ENCODE assay signal across 10 mouse cellular contexts in the genomic region with DNA sequence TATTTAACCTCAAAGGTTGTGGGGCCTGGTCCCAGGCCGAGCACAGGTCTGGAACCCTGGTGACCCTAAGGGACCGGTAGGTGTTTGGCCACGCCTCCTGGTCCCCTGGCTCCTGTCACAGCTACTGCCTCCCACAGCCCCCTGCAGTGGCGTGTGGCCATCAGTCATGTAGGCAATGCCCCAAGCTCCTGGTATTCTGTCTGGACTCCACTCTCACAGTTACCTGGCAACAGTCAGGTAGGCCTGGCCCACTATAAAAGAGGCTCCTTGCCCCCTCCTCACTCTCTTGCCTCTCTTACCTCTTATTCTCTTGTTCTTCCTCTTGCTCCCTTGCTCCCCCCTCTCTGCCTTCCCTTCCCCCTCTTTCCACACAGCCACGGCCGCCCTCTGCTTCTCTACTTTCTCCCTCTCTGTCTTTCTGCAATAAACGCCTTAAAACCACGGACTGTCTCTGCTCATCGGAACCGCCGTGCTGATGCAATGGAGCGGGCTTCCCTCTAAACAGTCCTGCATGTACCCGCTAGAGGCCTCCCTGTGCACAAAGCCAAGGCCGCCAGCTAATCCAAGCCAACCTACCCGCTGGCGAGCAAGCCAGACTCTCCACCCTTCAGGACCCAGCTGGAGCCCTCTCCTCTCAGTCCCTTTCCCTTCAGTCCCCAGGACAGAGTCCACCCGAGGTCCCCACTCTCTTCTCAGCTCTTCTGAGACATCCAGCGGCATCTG. TPM values are rescaled to one million over a fixed set of nuclear protein-coding genes. Genes with fewer than 3 reads are reported as not detected.
DNase-seq lines count a peak whose midpoint lies in the region; ATAC-seq and TF ChIP-seq lines count a peak whose summit lies in the region.
"Had no signal": no experiment of that assay in that cellular context is flagged by ENCODE, and none has a peak within 500 bp of the region (broad histone marks: within the 10 kb centered on the region; RNA-seq: fewer than 3 reads in every experiment).

No protein-coding gene starts in this region.

- H3K27ac ChIP-seq in forebrain, embryonic 11.5 days (ENCODE audit: low read depth, low read length): no peak overlapping the region
- H3K27ac ChIP-seq in heart, embryonic 14.5 days (replicated peaks in 1 of 2; ENCODE audit: control insufficient read depth in 1 of 2, insufficient read depth in 1 of 2, low read depth in 2 of 2, low read length in 2 of 2): no peak overlapping the region; a peak in 1 of 4 replicates
- H3K27ac ChIP-seq in stomach, postnatal 0 days (replicated peaks): no peak overlapping the region; the same call in 1 of the 2 replicates
- H3K27ac ChIP-seq: liver, embryonic 15.5 days had no signal

- no peak overlapping the region for H3K4me3 ChIP-seq in forebrain, embryonic 11.5 days (ENCODE audit: low read depth, low read length)
- H3K4me3 ChIP-seq in heart, embryonic 14.5 days (ENCODE audit: control insufficient read depth in 1 of 2, insufficient read depth in 1 of 2, low read depth in 1 of 2, low read length in 2 of 2): peak overlapping the region; percentile 10 to 22; a peak in 3 of 4 replicates
- H3K4me3 ChIP-seq in stomach, postnatal 0 days (ENCODE audit: low read depth, low read length): no peak overlapping the region
- H3K4me3 ChIP-seq: liver, embryonic 15.5 days had no signal

- no peaks in the 10 kb centered on the region for H3K9me3 ChIP-seq in forebrain, embryonic 11.5 days (ENCODE audit: control insufficient read depth, low read length)
- H3K9me3 ChIP-seq in heart, embryonic 14.5 days (ENCODE audit: control insufficient read depth, low read length): no peaks in the 10 kb centered on the region
- no peaks in the 10 kb centered on the region for H3K9me3 ChIP-seq in stomach, postnatal 0 days (ENCODE audit: control insufficient read depth, low read length)
- H3K9me3 ChIP-seq: G1E; liver, embryonic 15.5 days had no signal

- no peak for TF ChIP-seq EP300 in stomach, postnatal 0 days (optimal IDR thresholded peaks at IDR 0.05)

- WGBS in forebrain, embryonic 11.5 days: 36% methylated on average over 18 of the region's 18 CpGs
- WGBS in heart, embryonic 14.5 days: 29% methylated on average over 18 of the region's 18 CpGs
- 41% methylated on average over 18 of the region's 18 CpGs for WGBS in stomach, postnatal 0 days

- peak; percentile 73 for TF ChIP-seq CTCF in stomach, postnatal 0 days (IDR thresholded peaks at IDR 0.05; ENCODE audit: low read depth)

- DNase-seq in 416B (ENCODE audit: low read depth) (peak; percentile 54), liver (peak; percentile 33)
- DNase-seq in brain, adult 2 months (ENCODE audit: low read depth, low spot score): peak; percentile 68
- DNase-seq in forebrain, embryonic 11.5 days (ENCODE audit: low spot score): no peak
- DNase-seq in kidney, postnatal 10 days: peak; percentile 69
- peak; percentile 59 for DNase-seq in stomach, postnatal 0 days (ENCODE audit: low spot score)

- H3K4me1 ChIP-seq in forebrain, embryonic 11.5 days (replicated peaks; ENCODE audit: control insufficient read depth, insufficient read depth, low read length): no peaks in the 10 kb centered on the region
- peaks cover 4 to 10% of the 10 kb centered on the region in 2 experiments for H3K4me1 ChIP-seq in heart, embryonic 14.5 days (ENCODE audit: control insufficient read depth in 2 of 2, insufficient read depth in 2 of 2, low read length in 2 of 2)
- no peaks in the 10 kb centered on the region for H3K4me1 ChIP-seq in stomach, postnatal 0 days (replicated peaks; ENCODE audit: control insufficient read depth, insufficient read depth)
- H3K4me1 ChIP-seq: liver, embryonic 15.5 days had no signal

- ATAC-seq in forebrain, embryonic 11.5 days (replicated peaks; ENCODE audit: low FRiP score): peak; percentile 77
- ATAC-seq in heart, embryonic 14.5 days (ENCODE audit: insufficient number of reproducible peaks, insufficient read depth, low FRiP score, low read depth): peak; percentile 70; the same call in 1 of the 2 replicates
- peak; percentile 59; the same call in 1 of the 2 replicates for ATAC-seq in monocyte, adult 5-6 weeks (replicated peaks; ENCODE audit: insufficient number of reproducible peaks, low FRiP score, low TSS enrichment, poor library complexity, severe bottlenecking)
- ATAC-seq in stomach, postnatal 0 days (ENCODE audit: low FRiP score, low TSS enrichment): peak; percentile 86

- H3K36me3 ChIP-seq in forebrain, embryonic 11.5 days (ENCODE audit: control insufficient read depth, insufficient read depth, low read length): no peaks in the 10 kb centered on the region
- H3K36me3 ChIP-seq in heart, embryonic 14.5 days (ENCODE audit: control insufficient read depth, insufficient read depth, low read length): no peaks in the 10 kb centered on the region
- H3K36me3 ChIP-seq in stomach, postnatal 0 days (ENCODE audit: control insufficient read depth, insufficient read depth, low read length): no peaks in the 10 kb centered on the region
- H3K36me3 ChIP-seq: liver, embryonic 15.5 days had no signal

- no peak overlapping the region for H3K4me2 ChIP-seq in forebrain, embryonic 11.5 days (ENCODE audit: low read depth, low read length, severe bottlenecking)
- peak overlapping the region; percentile 63 for H3K4me2 ChIP-seq in heart, embryonic 14.5 days (ENCODE audit: low read length)
- no peak overlapping the region for H3K4me2 ChIP-seq in stomach, postnatal 0 days (replicated peaks; ENCODE audit: low read depth)
- H3K4me2 ChIP-seq: liver, embryonic 15.5 days had no signal

- no peaks in the 10 kb centered on the region for H3K27me3 ChIP-seq in forebrain, embryonic 11.5 days (ENCODE audit: control insufficient read depth, insufficient read depth, low read length)
- no peaks in the 10 kb centered on the region for H3K27me3 ChIP-seq in heart, embryonic 14.5 days (ENCODE audit: control insufficient read depth, insufficient read depth, low read length)
- no peaks in the 10 kb centered on the region for H3K27me3 ChIP-seq in stomach, postnatal 0 days (ENCODE audit: control insufficient read depth, insufficient read depth, low read length)
- H3K27me3 ChIP-seq: liver, embryonic 15.5 days had no signal

- H3K9ac ChIP-seq in forebrain, embryonic 11.5 days (ENCODE audit: low read length): 0 out of 2 replicates have a peak overlapping the region, but pooled peaks have one; percentile 24
- H3K9ac ChIP-seq in heart, embryonic 14.5 days (ENCODE audit: low read length): peak overlapping the region; percentile 54
- H3K9ac ChIP-seq in stomach, postnatal 0 days (ENCODE audit: low read length): no peak overlapping the region
- H3K9ac ChIP-seq: liver, embryonic 15.5 days had no signal

RNA-seq across cellular contexts. Expression of gene Filip1l, which starts 9.9 kb away (rescaled TPM):
- polyA plus RNA-seq in forebrain, embryonic 11.5 days (2014; fragmentation: Nextera tagmentation; extraction: Ambion mirVana): 8.1 and 10.0 TPM in 2 replicates
- polyA plus RNA-seq in heart, embryonic 14.5 days (2014; fragmentation: Nextera tagmentation; extraction: Ambion mirVana): 26.9 and 27.7 TPM in 2 replicates
- total RNA-seq in monocyte, adult 5-6 weeks (2017): 186 to 207 TPM (median 200 TPM) in 3 replicates
- 35.3 and 41.6 TPM in 2 replicates for polyA plus RNA-seq in stomach, postnatal 0 days (2015; fragmentation: Nextera tagmentation; extraction: Ambion mirVana)

Comparison
In these comparisons a context has a peak if more than half of its experiments do, and no peak if none do; other contexts are left out.
1. H3K4me3 ChIP-seq: peak in heart, embryonic 14.5 days (2 of 2); none in forebrain, embryonic 11.5 days (single experiment) and stomach, postnatal 0 days (single experiment).
2. Peak in every context shown above with its lines, with median percentiles within 50 percentile points of each other: ATAC-seq.